Mouse (Mus musculus) CD4-positive, CD25-positive, alpha-beta regulatory T cell, adult 2 months (primary cell): ENCODE results near the gene Ano10.

Experiments
- DNase-seq: peaks from one replicate; pipeline ENCODE4 v3.0.0-alpha.2; 2012; ENCODE audit warnings: low read depth, low spot score

Ano10 gene

DNA sequence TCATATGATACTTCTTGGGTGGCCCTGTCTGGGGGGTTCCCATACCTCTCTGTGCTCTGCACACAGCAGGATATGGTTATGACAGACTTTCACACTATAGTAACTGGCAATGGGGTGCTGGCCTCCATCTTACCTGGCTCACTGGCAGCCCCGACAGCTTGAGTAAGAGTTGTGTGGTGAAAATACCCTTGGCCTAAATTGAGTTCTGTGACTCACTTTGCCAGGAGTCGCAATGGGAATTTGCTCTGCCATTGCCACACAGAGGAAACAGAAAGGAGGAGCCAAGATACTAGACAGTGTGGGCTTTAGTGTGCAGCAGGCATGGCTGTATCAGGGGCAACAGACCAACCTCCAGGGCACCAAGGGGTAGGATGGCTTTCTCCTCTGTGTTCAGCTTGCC is 4.0 kb downstream of the Ano10 start:
- no peak for DNase-seq

DNA sequence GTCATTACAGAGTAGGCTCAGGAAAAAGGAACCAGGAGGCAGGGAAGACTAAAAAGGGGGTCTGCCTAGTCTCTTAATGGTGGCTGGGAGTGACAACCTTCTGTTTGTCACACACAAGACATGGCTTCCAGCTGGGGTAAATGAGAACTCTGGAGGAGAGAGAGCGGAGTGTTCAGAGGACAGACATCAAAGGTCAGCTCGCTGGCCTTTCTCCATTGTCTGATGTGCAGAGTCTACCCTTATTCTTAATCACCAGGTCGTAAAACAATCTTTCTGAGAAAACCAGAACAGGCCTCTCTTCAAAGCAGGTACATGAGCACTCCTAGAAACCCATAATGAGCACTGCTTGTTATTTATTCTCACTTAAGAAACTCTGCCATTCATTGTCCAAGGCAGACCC is 5.8 kb downstream of the Ano10 start:
- DNase-seq: no peak

DNA sequence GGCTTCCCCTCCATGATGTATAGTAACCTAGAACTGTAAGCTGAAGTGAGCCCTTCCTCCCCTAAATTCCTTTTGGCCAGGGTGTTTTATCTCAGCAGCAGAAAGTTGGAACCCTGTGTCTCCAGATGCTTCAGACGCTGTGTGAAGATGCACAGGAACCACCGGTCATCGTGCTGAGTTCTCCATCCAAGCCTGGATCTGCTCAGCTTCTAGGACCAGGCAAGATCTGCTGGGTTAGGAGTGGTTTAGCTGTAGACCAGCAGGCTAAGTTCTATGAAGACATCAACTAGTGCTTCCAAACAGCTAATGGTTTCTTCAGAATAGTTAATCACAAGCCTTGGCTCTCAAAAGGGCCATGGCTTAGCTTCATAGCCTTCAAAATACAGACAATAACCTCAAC is 6.7 kb downstream of the Ano10 start:
- no peak for DNase-seq

DNA sequence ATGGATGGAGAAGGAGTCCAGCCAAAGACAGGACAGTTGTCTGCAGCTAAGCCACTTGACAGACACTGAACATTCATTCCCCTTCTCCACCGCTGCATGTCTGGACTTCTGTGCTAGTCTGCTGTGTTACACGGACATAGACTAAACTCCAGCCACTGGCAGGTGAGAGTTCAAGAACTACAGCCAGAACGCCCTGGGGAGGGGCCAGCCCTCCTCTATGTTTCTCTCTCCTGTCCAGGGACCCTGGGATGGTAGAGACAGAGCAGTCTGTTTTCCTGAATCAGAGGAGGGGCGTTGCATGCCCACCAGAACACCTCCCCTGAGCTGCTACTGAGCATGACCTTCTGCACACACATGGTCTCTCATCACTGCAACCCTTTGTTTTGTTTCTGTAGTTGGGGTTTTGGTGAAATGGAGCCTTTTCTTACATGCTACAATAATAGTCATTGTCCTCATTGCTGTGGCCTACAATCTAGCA is 8.4 kb downstream of the Ano10 start:
- DNase-seq: no peak

DNA sequence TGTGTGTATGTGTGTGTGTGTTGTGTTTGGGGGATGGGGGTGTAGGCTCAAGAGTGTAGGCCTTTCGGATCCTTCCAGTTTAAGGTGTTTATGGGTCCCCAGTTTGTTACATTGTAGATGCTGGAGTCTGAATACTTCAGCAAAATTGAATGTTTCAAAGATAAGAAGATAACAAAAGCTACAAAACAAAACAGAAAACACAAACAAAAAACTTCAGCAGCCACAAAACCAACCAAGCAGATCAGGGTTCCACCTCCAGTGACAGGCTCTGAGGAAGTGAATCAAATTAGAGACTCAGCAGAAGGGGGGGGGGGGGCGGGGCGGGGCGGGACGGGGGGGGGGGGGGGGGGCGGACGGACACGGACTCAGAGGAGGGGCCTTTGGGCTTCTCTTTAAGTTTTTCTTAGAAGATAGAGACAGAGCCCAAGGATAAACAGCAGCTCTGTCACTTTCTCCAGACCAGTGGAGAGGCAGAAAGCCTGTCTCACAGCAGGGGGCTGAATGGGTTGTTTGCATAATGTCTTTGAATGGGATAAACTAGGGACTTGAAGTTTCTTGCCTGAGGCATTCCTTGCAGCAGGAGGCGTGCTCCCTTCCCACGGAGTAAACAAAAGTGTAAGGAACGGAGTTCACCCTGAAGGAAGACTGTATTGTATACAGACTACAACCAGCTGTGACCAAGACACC is 8.9 kb downstream of the Ano10 start:
- DNase-seq: peak; percentile 28

DNA sequence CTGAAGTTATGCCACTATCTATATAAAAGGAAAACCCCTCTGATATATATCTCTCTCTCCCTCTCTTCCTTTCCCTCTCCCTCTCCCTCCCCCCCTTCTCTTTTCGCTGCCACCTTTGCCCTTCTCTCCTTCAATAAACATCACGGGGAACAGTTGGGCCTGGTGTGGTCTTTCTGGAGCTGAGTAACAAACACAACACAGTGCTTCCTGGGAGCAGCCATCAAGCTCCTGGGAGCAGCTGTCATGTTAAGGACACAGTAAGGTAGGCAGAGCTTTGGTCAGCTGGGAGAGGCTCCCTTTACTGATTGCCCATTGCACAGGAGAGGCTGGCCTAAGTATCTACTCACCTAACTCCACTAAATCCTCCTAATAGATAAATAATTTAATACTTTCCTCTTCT is 9.5 kb downstream of the Ano10 start:
- DNase-seq: no peak

DNA sequence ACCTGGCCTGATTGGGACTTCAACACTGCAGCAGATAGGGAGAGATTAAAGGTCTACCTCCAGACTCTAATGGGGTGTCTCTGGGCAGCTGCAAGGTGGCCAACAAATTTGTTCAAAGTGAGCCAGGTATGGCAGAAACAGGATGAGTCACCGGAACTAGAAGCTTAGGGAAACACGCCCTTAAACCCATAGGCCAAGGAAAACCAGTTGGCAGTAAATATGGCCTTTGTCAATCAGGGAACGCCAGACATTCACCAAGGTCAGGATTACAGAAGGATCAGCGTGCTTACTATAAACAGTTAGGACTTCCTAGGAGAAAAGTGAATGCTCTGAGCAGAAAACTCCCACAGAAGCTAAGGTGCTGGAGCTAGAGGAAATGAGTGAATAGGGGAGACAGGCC is 13.2 kb downstream of the Ano10 start:
- DNase-seq: no peak

DNA sequence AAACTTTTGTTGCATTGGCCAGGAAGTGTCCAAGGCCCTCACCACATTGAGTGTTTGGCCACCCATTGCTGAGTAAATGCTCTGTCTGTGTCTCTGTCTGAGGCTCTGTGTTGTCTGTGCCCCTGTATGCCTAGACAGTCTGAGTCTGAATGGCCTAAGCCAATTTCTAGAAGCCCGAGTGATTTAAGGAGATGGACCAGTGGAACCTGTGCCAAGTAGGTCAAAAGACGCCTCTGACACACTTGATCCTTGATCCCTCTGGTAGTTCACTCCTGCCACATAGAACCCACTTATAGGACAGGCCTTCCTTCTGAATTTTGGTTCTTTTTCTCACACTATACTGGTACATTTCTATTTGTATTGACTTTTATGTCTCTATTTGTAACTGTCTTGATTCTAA is 17.6 kb downstream of the Ano10 start:
- no peak for DNase-seq

DNA sequence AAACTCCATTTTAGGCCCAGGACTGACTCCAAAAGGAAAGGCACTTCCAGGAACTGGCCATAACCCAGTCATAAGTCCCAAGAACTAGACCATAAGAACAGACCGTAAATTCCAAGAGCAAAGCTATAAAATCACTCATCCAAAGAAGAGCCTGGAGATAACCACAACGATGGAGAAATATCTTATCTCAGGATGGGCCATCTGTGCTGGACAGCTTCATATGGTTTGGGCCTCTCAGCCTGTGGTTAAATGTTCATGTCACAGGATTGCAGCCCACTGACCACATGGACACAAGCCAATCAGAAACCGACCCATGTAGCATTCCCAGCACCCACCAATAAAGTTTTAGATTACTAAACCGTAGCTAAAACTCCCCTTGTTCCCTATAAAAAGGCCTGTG is 18.1 kb downstream of the Ano10 start:
- DNase-seq: no peak

DNA sequence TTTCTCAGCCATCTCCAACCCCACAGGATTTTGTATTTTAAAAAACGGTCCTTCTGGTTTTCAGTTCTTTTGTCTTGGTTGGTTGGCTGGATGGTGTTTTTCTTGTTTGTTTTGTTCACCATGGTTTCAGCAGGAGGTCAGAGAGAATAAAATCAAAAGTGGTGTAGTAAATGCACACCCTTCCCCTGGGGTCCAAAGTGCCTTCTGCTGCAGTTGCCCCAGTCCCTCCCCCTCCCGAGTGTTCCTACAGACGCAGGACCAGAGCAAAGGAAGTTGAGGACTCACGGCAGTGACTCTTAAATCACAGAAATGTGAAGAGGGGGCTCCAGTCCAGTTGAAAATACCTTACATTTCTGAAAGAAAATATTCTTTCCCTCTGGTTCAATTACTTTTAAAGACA is 19.9 kb downstream of the Ano10 start:
- no peak for DNase-seq

DNA sequence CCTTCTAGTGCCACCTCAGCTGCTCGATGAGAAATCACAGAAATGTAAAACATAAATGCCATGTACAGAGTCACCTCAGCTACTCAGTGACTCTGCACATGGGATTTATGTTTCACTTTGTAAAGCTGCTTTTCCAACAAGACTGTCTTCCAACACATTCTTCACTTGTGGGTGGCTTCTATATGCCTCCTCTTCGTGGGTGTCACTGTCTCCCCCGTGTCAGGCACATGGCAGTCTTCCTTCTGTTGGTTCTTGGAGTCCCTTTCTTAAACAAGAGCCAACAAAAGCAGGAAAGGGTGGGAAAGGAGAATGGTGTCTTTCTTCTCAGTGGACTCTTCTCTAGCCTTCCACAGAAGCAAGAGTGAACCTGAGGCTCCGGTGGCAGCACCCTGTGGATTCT is 20.3 kb downstream of the Ano10 start:
- no peak for DNase-seq

DNA sequence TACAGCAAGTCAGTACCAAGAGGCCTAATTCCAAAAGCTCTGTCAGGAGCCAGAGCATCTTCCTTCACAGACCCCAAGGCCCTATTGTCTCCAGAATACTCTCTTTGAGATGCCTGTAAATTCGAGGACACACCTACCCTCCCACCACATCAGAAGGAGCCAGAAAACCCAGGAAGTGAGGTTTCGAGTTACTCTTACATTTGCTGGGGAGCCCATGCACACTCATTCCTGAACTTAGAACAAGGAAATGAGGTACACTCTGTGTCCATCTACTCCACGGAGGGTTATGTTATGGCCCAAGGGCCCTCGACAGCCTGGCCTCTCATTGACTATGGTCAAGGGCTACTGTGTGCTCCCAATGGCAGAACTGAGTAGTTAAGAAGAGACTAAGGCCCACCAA is 22.4 kb downstream of the Ano10 start:
- DNase-seq: peak; percentile 37

DNA sequence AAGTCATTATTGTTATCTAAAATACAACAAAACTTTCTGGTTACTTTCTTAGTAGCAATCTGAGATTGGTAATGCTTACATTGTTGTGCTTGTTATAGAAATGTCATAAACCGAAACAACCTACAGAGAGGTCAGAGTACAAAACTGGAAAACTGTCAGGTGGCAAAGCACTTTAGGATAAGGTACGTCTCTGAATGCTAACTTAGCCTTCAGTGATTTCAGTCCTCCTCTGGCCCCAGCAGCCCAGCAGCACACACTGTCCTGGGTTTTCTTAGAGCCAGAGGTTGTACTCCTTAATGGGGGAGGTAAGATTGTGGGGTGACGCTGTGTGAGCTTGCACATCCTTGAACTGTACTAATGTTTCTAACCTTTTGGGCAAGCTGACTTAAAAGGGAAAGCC is 22.9 kb downstream of the Ano10 start:
- DNase-seq: no peak

DNA sequence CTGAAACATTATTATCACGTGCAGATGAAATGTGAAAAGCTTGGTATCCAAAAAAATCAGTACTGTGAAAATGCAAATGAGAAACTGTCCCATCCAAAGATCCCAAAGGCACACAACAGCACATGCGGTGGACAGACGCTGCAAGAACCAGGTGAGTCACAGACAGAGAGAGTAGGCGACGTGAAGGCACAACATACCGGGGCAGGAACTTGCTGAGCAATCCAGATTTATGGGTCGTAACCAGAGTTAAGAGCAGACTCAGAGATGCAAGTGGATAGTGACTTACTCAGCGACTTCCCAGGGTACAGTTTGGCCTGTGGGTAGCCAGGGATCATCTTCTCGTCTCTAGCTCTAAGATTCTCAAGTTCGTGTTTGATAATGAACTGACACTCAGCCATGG is 23.3 kb downstream of the Ano10 start:
- DNase-seq: no peak

DNA sequence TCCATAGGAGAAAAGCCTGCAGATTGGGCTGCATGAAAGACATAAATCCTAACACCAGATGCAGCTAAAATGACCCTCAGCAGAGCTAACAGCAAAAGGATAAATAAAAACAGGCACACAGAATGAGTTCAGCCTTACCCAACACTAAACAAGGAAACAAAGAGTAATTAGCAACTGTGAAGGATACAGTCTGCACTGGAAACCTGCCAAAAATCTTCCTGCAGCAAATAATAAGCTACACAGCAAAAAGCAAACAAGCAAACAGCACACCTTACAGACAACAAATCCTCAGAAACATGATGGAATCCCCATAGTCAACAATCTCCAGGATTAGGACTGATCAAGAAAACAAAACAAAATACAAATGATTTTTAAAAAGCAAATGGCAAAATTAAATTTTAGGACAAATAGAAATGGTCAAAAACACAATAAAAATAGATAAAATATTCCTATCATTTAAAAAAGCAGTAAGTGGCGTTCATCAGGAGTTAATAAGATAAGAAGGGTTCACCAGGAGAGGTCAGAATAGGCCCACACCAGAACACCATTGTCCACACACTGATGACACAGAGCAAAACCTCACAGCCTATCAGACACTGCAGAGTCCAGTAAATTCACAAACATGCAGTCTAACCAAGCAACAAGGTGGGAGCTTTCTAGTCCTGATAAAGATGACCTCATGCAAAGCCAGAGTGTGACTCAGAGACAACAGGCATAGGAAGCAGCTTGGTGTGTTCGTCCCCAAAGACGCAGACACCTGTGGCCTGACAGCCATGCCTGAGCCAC is 24.8 kb downstream of the Ano10 start:
- DNase-seq: no peak

DNA sequence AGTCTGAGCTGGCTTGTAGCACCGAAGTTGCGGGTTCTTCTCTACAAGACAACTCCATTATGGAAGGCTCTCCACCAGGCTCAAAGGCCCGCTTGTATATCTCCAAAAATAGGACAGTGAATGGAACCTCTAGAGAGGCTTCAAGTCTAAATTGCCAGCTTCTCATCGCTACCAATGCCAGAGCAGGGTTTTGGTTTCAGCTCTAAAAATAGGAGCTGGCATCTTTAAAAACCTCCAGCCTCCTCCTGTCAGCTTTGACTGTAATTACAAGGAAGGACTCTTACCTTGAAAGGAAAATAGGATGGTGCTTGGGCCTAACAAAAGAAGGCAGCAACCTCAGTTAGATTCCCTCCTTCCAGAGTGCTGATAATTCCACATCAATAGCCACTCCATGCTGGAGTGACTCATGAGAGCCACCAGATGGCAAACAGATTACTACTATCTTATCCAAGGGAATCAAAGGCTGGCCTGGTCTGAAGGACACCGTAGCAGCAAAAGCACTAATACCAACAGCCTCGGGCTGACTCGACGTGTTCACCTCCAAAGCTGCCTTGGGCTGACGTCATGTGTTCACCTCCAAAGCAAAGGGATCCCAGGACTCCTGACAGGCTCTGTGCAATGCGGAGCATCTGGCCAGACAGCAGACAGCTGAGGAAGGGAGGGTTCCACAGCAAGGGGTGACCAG is 28.6 kb downstream of the Ano10 start:
- DNase-seq: no peak

DNA sequence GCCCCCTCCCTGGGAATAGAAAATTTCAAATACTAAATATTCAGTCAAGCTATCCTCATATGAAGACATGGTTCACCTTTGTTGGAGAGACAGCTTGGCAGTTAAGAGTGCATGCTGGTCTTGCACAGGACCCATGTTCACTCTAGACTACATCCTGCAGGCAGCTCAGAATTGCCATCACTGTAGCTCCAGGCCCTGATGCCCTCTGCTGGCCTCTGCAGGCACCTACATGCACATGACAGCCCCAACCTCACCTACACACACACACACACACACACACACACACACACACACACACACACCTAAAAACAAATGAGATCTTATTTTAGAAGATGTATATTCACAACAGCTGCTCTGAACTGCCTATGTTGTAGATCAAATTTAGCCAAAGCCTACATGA is 31.1 kb downstream of the Ano10 start:
- peak; percentile 43 for DNase-seq

DNA sequence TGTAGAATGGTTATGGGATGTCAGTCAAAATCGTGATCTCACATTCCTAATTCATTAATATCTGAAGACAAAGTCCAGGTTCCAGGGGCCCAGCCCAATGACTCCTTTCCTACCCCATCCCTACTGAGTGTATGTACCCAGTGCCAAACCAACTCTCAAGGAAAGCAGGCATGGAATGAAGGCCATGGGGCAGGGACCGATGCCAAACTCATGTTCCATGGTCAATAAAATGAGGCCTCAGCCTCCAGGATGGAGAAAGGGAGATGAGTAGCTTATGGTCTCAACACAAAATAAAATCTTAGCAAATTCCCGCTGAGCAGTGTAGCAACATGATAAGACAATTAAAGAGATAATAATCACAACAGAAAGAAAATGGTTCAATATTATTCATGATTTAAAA is 39.8 kb downstream of the Ano10 start:
- no peak for DNase-seq

DNA sequence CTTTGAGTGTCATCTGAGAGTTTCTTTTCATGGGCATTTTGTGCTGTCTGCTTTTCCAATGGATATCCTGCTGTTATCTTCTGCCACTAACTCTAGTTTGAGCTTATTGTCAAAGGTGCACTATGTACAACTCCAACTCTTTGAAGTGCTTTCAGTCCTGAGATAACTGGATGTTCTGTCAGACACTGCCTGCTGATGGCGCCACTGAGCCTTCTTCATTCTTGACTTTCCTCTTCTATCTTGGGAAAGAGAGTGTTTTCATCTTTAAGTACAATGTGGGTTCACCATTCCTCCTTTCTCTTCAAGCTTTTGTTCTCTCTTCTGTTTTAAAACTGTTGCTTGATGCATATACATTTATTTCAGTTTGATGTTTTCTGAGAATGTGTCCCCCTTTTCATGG is 42.1 kb downstream of the Ano10 start:
- peak; percentile 67 for DNase-seq

DNA sequence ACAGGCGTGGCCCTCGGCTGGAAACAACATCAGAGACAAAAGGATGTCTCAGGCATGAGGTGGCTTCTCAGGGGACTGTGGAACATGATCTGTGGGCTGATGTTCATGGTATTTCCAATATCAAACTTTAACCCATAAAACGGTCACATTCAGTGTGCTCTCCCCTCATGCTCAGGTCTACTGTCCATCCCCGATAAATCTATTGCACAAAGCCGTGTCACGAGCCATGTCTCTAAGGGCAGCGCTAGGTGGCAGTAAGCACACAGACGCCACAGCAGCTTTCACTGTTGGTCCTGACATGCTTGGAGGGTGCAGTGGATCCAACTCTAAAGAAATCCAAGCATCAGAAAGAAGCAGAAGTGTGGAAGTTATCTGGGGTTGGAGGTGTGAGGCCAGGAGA is 46.1 kb downstream of the Ano10 start:
- DNase-seq: peak; percentile 62

DNA sequence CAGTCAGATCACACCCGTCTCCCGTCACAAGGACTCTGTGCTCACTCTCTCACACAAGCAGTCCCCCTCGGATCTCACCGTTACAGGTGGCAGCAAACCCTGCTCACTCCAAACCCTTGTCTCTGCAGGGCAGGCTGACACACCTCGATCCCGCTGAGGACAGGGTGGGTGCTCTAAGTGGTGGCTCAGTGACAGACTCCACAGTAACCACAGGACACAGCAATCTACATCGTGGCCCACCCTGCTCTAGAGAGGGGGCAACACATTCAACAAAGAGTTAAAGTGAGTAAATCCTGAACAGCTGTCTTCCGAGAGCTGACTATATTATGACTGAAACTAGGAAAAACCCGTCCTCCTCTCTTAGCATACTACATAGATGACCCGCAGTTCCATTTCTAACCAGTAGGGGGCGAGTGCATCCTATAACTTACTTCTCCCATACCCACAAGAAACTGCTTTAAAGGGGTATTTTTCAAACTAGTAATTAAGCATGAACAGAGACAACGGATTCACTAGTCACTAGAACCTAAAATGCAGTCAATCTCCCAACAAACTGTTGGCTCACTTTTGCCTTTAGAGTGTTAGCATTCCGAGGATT is 46.7 kb downstream of the Ano10 start:
- peak; percentile 87 for DNase-seq

DNA sequence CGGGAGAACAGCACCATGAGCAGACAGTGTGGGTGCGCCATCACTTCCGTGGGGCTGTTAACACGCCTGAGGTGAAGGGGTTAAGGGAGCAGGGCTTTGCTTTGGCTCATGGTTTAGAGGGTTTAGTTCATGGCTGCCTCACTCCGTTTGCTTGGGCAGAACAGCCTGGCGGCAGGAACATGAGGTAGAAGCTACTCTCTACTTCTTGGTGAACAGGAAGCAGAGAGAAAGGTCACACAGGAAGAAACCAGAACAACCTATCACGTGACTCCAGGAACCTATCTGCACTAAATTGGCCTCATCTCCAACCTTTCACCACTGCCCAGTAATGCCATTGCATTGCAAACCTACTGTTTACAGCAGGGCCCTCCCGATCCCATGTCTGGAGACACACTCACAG is 48.3 kb downstream of the Ano10 start:
- peak; percentile 45 for DNase-seq
